Mouse (Mus musculus): ENCODE data around the gene Sdk1.

The Sdk1 gene

DNA sequence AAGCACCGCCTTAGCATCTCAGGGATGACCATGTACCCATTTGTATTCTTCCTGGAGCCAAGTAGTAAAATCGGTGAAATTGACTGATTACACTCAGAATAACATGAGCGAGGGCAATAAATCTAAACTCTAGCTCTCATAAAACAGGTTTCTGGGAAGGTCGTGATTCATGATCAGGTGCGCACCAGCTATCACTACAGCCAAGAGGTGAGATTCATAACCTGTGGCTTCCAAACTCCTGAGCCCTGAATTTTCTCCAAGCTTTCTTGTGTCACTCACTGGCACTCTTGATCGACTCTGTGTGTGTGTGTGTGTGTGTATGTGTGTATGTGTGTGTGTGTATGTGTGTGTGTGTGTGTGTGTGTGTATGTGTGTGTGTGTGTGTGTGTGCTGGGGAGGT, 522.8 kb downstream of the Sdk1 start:
- DNase-seq (ENCODE audit: low spot score in 2 of 2), result no peak

DNA sequence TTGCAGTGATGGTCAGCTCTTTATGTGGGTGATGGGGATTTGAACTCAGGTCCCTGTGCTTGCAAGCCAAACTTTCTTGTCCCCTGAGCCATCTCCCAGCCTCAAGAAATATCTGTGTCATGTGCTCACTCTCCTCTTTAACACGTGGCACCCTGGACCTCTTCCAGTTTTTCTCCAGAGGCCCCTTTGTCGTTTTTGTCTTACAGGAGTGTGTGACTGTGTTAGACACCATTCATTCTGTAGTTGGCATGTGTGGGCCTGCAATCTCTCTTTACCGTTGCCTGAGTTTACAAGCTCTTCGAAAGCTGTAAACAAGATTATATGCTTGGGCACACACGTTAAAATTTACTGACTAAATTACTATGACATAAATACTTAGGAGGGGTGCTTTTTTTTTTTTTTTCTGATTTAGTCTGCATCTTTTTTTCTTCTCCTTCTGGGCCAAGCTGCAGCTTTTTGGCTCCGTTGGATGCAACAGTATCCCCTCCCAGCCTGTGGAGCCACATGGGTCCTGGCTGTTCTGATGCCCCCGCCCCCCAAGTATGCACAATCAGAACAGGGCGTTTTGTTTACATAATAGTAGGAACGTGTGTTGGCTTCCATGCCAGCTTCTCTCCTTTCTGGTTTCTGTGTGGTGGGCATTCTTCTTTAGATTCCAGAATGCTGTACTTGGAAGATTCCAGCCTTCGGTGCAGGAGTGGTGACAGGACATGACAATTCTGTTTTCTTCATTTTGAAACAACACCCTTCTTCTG, 527.6 kb downstream of the Sdk1 start:
- peak in 1 of 2 experiments; percentile 14 for DNase-seq (ENCODE audit: low spot score in 2 of 2)

- no peak for DNase-seq (ENCODE audit: low spot score in 2 of 2)
Observed at GRCm38 (mm10) chr5:141771516-141771915, 530.2 kb downstream of the Sdk1 start.

DNA sequence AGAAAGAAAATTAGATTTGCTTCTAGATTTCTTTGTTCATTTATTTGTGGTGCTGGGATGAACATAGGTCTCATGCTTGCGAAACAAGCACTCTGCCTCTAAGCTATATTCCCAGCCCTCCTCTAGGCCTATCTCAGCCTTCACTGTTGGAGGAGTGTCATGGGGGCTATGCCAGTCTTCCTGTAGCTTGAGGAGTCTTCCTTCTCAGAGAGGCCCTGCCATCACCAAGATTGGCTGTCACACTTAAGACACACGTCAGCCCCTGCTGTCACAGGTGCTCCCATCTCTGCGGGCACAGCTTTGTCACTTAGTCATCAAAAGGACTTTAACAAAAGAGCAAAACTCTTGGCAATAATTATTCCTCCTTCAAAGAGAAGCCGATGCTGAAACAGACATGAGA, 536.9 kb downstream of the Sdk1 start:
- DNase-seq (ENCODE audit: low spot score in 2 of 2), result no peak

DNA sequence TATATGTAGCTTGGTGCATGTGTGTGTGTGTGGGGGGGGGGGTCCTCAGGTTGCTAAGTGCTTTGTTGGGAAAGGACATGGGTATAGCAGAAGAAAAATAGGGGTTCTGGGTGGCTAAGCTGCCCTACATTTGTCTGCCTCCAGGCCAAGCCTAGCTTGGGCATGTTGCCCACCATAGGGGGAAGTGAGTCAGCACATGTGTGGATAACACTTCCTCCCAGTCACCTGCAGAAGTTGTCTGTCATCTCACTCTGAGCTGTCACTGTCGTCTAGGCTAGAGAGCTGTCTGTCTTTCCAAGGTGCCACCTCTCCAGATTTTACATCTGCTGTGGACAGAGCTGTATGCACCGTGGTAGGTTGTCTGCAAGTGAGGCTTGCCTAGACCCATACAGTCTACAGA, 539.9 kb downstream of the Sdk1 start:
- no peak for DNase-seq (ENCODE audit: low spot score in 2 of 2)

GRCm38 (mm10) chr5:141782330-141782729, 541.0 kb downstream of the Sdk1 start:
- DNase-seq (ENCODE audit: low spot score in 2 of 2), result no peak

DNA sequence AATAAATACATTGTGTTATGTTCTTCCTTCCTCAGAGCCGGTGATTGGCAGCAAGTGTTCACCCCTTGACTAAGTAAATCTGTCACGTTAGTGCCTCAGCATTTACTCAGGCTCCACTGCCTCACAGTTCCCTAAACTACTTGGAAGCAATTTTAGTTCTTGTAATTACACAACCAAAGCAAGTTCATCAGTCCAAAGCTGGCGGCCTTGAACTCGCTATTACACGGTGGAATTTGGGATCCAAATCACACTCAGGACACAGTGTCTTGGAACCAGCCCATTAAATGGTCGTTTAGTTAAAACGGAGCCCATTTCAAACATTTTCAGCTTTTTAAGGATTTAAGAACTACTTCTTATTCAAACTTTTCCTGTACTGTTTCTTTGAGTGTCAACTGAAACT, 542.2 kb downstream of the Sdk1 start:
- no peak for DNase-seq (ENCODE audit: low spot score in 2 of 2)

- DNase-seq (ENCODE audit: low spot score in 2 of 2), result no peak
Observed at GRCm38 (mm10) chr5:141793926-141794325, 552.6 kb downstream of the Sdk1 start.

DNA sequence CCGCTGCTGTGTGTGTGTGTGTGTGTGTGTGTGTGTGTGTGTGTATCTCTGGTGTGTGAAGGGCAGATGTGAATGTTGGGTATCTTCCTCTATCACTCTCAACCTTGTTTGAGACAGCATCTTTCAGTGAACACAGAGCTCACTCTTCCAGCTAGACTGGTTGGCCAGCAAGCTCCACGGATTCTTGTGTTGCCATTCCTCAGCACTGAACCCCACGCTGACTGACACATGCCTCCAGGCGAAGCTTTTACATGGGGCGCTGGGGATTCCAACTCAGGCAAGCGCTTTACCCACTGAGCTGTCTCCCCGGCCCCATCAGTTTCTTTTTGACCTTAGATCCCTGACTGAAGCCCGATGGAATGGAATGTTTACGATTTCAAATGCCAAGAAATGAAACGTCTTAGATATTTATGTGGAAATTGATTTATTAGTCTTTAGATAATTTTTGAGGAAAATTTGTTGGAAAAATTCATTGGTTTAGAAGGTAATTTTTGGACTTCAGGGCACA, 582.6 kb downstream of the Sdk1 start:
- DNase-seq (ENCODE audit: low spot score in 2 of 2), result no peak

DNA sequence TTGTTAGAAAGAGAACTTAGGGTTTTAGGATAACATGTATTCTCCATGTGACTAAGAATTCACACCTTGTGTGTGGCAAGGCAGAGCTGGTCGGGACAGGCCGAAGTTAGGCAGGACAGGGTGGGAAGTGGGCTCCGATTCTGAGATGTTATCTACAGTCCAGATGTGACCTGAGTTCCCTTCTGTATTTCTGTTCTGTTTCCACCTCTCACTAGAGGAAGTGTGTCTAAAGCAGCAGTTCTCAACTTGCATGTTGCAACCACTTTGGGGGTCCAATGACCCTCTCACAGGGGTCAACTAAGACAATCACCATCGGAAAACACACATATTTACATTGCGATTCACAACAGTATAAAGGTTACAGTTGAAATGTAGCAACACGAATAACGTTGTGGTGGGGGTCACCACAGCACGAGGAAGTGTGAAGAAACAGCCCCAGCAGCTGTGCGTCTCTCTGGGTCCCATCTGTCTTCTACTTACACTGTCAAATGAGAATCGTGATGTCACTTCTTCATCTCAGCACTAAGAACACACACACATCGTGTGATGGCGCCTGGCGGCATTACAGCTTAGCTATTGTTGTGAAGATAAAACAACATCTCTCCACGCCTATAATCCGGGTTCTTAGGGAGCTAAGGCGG, 583.6 kb downstream of the Sdk1 start:
- no peak for DNase-seq (ENCODE audit: low spot score in 2 of 2)

DNA sequence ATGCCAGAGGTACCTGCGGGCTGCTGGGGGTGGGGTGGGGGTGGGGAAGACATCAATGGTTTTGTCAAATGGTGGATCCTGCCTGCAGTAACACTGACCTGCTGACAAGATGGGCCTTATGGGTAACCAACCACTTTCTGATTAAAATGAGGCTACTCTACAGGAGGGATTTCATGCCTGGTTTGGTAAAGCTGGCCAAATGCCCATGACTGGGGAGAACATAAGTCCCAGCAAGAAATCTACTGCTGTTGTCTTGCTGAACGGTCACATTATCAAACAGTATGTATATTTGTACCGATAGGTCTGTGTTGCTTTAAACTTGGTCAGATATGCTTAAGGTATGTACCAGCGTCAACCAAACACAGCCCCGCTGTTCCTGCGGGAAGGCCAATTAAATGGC, 594.3 kb downstream of the Sdk1 start:
- DNase-seq (ENCODE audit: low spot score in 2 of 2), result peak in 1 of 2 experiments; percentile 22

GRCm38 (mm10) chr5:141836892-141837455, 595.7 kb downstream of the Sdk1 start:
- DNase-seq (ENCODE audit: low spot score in 2 of 2), result peak in 1 of 2 experiments; percentile 22

GRCm38 (mm10) chr5:141844701-141845100, 603.4 kb downstream of the Sdk1 start:
- no peak for DNase-seq (ENCODE audit: low spot score in 2 of 2)

DNA sequence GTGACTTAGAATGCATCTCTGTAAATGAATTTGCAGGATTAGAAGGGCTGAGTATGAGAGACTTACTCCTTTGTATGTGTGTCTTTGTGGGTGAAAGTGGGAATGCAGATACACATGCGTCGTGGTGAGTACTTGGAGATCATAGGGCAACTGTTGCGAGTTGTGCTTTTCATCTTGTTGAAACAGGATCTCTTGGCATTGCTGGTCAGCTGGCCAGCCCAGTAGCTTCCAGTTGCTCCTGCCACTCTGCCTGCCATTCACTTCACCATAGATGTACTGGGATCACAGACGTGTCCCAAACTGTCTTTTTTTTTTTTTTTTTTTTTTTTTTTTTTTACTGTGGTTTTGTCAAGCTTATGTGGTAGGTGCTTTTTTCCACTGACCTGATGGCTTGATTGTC, 606.4 kb downstream of the Sdk1 start:
- DNase-seq (ENCODE audit: low spot score in 2 of 2), result no peak

- DNase-seq (ENCODE audit: low spot score in 2 of 2), result no peak
Observed at GRCm38 (mm10) chr5:141852175-141852574, 610.9 kb downstream of the Sdk1 start.

DNA sequence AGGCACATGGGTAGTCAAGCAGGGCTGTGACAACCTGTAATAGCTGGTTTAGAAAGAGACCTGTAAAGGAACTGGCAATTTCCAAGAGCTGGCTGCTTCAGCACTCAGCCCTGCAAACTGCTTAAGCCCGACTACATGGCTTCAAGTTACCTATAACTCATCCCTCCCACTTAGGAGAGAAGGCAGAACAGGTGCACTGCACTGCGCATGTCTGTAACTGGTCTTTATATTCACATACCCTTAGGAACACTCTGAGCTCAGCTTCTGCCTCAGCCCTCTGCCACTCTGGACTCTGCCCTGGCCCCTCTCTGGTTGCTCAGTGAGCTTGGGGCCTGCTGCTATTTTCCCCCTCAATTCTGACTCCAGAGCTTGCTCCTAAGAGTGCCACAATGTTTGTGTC, 615.2 kb downstream of the Sdk1 start:
- no peak for DNase-seq (ENCODE audit: low spot score in 2 of 2)

DNA sequence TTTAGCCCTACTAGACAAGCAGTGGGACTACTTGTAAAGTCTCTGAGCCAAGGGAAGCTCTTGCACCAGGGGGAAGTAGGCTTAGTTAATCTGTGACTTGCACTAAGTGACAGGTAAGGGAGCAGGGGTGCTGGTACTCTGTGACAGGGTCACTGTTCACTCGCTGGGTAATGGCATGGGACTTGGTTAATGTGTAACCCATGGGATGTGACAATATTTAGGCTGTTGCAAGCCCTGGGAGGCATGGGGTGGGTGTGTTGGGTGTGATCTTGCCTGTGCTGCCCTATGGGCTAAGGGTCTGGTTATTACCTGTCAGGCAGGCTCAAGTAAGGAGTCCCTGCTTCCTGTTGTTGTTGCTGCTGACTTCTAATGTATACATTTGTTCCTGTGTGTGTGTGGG, 616.5 kb downstream of the Sdk1 start:
- DNase-seq (ENCODE audit: low spot score in 2 of 2), result no peak

- no peak for DNase-seq (ENCODE audit: low spot score in 2 of 2)
Observed at GRCm38 (mm10) chr5:141858406-141859160, 617.3 kb downstream of the Sdk1 start.

DNA sequence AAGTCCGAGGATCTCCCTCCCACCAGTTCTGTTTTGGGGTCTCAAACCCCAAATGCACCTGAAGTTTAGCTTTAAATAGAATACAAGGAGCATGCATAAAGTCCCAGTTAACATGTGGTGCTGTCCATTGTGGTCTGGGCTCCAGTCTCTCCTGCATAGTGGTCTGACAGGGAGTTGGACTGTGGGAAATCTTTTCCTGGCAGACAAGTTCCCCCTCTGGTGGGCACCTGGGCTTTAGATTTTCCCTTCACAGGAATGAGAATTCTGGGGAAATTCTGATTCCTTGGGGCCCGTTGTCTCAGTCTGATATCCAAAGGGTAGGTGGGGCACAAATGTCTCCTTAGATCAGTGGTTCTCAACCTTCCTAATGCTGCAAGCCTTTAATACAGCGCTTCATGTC, 624.8 kb downstream of the Sdk1 start:
- DNase-seq (ENCODE audit: low spot score in 2 of 2), result no peak

DNA sequence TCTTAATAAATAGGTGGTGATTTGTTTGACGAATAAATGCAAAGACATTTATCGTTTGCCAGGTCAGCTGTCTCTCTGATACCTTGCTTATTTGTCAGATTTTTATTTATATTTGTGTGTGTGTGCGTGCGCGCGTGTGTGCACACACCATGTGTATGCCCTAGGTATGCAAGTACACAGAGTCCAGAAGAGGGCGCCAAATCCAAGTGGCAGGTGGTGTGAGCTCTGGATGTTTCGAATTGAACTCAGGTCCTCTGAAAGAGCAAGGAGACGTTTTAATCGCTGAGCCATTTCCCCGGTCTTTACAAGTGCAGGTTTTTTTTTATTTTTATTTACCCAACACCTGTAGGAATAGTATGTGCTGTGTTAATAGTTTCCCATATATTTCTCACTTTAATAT, 632.5 kb downstream of the Sdk1 start:
- DNase-seq (ENCODE audit: low spot score in 2 of 2), result no peak

DNA sequence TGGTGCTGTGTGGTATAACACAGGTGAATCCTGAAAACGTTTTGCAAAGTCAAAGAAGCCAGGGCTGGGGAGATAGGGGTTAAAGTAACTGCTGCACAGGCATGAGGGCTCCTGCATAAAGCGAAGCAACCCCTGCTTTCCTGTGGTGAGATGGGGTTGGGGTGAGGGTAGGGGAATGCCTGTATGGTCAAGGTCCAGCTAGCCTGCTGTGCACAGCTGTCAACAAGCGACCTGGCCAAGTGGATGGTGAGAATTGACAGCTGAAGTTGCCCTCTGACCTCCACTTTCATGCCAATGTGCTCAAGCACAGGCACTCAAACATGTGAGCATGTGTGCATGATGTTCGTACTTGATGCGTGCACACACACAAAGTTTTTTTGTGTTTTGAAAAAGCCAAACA, 639.4 kb downstream of the Sdk1 start:
- no peak for DNase-seq (ENCODE audit: low spot score in 2 of 2)

GRCm38 (mm10) chr5:141884111-141884647, 642.9 kb downstream of the Sdk1 start:
- DNase-seq (ENCODE audit: low spot score in 2 of 2), result no peak
